ENCODE assay signal across 16 mouse cellular contexts in genomic region chr2:68283021-68283548, GRCm38 (mm10).
DNase-seq lines count a peak whose midpoint lies in the region; ATAC-seq and TF ChIP-seq lines count a peak whose summit lies in the region.
"Had no signal": no experiment of that assay in that cellular context is flagged by ENCODE, and none has a peak within 500 bp of the region (broad histone marks: within the 10 kb centered on the region; RNA-seq: fewer than 3 reads in every experiment).

No protein-coding gene starts in this region.

- ATAC-seq in limb, embryonic 13.5 days (ENCODE audit: low FRiP score, low read depth) = peak; percentile 44; the same call in 1 of the 2 replicates
- ATAC-seq: intestine, embryonic 16.5 days had no signal

- H3K4me1 ChIP-seq in limb, embryonic 13.5 days = 0 out of 2 replicates have a peak, but pooled peaks cover 7% of the 10 kb centered on the region
- H3K4me1 ChIP-seq: liver, embryonic 15.5 days had no signal

- no peak overlapping the region for H3K4me3 ChIP-seq in layer of hippocampus, adult 2 months
- H3K4me3 ChIP-seq in limb, embryonic 13.5 days = no peak overlapping the region
- no peak overlapping the region for H3K4me3 ChIP-seq in gastrocnemius, adult 2 months
- H3K4me3 ChIP-seq: heart, embryonic 13.5 days; liver, embryonic 15.5 days had no signal

- intact Hi-C loops in gastrocnemius, adult 2 months (cut with DNase I) = no loop called here

- no peak overlapping the region for H3K4me2 ChIP-seq in limb, embryonic 13.5 days (replicated peaks)
- H3K4me2 ChIP-seq: heart, embryonic 13.5 days; liver, embryonic 15.5 days had no signal

- 63% methylated on average over 6 of the region's 6 CpGs for WGBS in limb, embryonic 13.5 days

- DNase-seq in layer of hippocampus, adult 2 months (ENCODE audit: low spot score in 2 of 2) = peak in 1 of 2 experiments; percentile 18
- no peak for DNase-seq in layer of hippocampus, adult 9-10 months (ENCODE audit: low spot score)
- peak; percentile 17 for DNase-seq in ZHBTc4 (ENCODE audit: low read depth, low spot score)
- DNase-seq in brain, embryonic 14.5 days (ENCODE audit: low read depth) = peak; percentile 81
- DNase-seq in gastrocnemius, postnatal 25 days = no peak
- DNase-seq in gastrocnemius, adult 2 months = no peak
- DNase-seq: adrenal gland, postnatal 14 days; cerebellum, postnatal 14 days; heart, postnatal 4 days; kidney, postnatal 10 days; lung, postnatal 10 days; right cerebral cortex, adult 18-20 months had no signal

- H3K9ac ChIP-seq in limb, embryonic 13.5 days = no peak overlapping the region
- H3K9ac ChIP-seq: heart, embryonic 13.5 days; liver, embryonic 15.5 days had no signal

- TF ChIP-seq CTCF in layer of hippocampus, adult 2 months (conservative IDR thresholded peaks at IDR 0.05) = no peak
- no peak for TF ChIP-seq CTCF in brain, embryonic 14.5 days (IDR thresholded peaks at IDR 0.05; ENCODE audit: borderline replicate concordance, extremely low read depth, insufficient read depth, insufficient read length)
- no peak for TF ChIP-seq CTCF in gastrocnemius, adult 2 months (IDR thresholded peaks at IDR 0.05)

- peaks cover 6% of the 10 kb centered on the region; the same call in 1 of the 2 replicates for H3K9me3 ChIP-seq in limb, embryonic 13.5 days
- H3K9me3 ChIP-seq: heart, embryonic 13.5 days; liver, embryonic 15.5 days had no signal

- H3K27ac ChIP-seq in layer of hippocampus, adult 2 months = peak overlapping the region; percentile 81
- H3K27ac ChIP-seq in limb, embryonic 13.5 days = no peak overlapping the region
- H3K27ac ChIP-seq in gastrocnemius, adult 2 months = no peak overlapping the region
- H3K27ac ChIP-seq: heart, embryonic 13.5 days; liver, embryonic 15.5 days had no signal

- H3K36me3 ChIP-seq in limb, embryonic 13.5 days = 0 out of 2 replicates have a peak, but pooled peaks cover 9% of the 10 kb centered on the region
- H3K36me3 ChIP-seq: liver, embryonic 15.5 days had no signal

- H3K27me3 ChIP-seq in limb, embryonic 13.5 days = no peaks in the 10 kb centered on the region
- H3K27me3 ChIP-seq: heart, embryonic 13.5 days; liver, embryonic 15.5 days had no signal

- TF ChIP-seq POLR2A in brain, embryonic 14.5 days (IDR thresholded peaks at IDR 0.05; ENCODE audit: borderline replicate concordance, extremely low read depth, insufficient read depth, insufficient read length, poor library complexity, severe bottlenecking) = no peak

Comparison
In these comparisons a context has a peak if more than half of its experiments do, and no peak if none do; other contexts are left out.
1. DNase-seq: peak in ZHBTc4 (single experiment) and brain, embryonic 14.5 days (single experiment); none in layer of hippocampus, adult 9-10 months (single experiment), gastrocnemius, postnatal 25 days (single experiment) and gastrocnemius, adult 2 months (single experiment).